Mouse (Mus musculus) thymus, postnatal 25 days (tissue): ENCODE results near the gene Trp53rkb.
A peak's percentile ranks its signal among the peaks of the same experiment; 100 is the strongest.

Experiments used
- DNase-seq: peaks from one replicate; pipeline ENCODE4 v3.0.0; 2022

Gene Trp53rkb

GRCm38 (mm10) chr2:166792355-166792754 lies at the start of gene Trp53rkb:
Trp53rkb (plus strand) TSS chr2:166792531.
- DNase-seq = no peak

GRCm38 (mm10) chr2:166743504-166743903 lies 48.8 kb upstream of the Trp53rkb start:
- DNase-seq = no peak

- DNase-seq = no peak
Measured at GRCm38 (mm10) chr2:166744433-166744832, 47.9 kb upstream of the Trp53rkb start.

GRCm38 (mm10) chr2:166745849-166746248 lies 46.5 kb upstream of the Trp53rkb start:
- peak; percentile 68 for DNase-seq

- DNase-seq = peak; percentile 32
Measured at GRCm38 (mm10) chr2:166746261-166746913, 45.9 kb upstream of the Trp53rkb start.

- no peak for DNase-seq
Measured at GRCm38 (mm10) chr2:166750620-166751191, 41.6 kb upstream of the Trp53rkb start.

GRCm38 (mm10) chr2:166754194-166754593 lies 38.1 kb upstream of the Trp53rkb start:
- DNase-seq = no peak

GRCm38 (mm10) chr2:166754760-166755159 lies 37.6 kb upstream of the Trp53rkb start:
- DNase-seq = no peak

GRCm38 (mm10) chr2:166757969-166758368 lies 34.4 kb upstream of the Trp53rkb start:
- DNase-seq = no peak

GRCm38 (mm10) chr2:166764051-166764450 lies 28.3 kb upstream of the Trp53rkb start:
- no peak for DNase-seq

GRCm38 (mm10) chr2:166767591-166767990 lies 24.7 kb upstream of the Trp53rkb start:
- DNase-seq = no peak

GRCm38 (mm10) chr2:166771396-166771795 lies 20.9 kb upstream of the Trp53rkb start:
- DNase-seq = peak; percentile 31

- no peak for DNase-seq
Measured at GRCm38 (mm10) chr2:166773587-166773986, 18.7 kb upstream of the Trp53rkb start.

GRCm38 (mm10) chr2:166774275-166774674 lies 18.1 kb upstream of the Trp53rkb start:
- DNase-seq = no peak

GRCm38 (mm10) chr2:166775357-166775893 lies 16.9 kb upstream of the Trp53rkb start:
- peak; percentile 35 for DNase-seq

GRCm38 (mm10) chr2:166776272-166776671 lies 16.1 kb upstream of the Trp53rkb start:
- peak; percentile 89 for DNase-seq

GRCm38 (mm10) chr2:166779956-166780355 lies 12.4 kb upstream of the Trp53rkb start:
- DNase-seq = no peak

- peak; percentile 87 for DNase-seq
Measured at GRCm38 (mm10) chr2:166780980-166781578, 11.3 kb upstream of the Trp53rkb start.

- no peak for DNase-seq
Measured at GRCm38 (mm10) chr2:166784376-166784775, 8.0 kb upstream of the Trp53rkb start.

GRCm38 (mm10) chr2:166786353-166787004 lies 5.9 kb upstream of the Trp53rkb start:
- peak; percentile 90 for DNase-seq

GRCm38 (mm10) chr2:166791738-166792137 lies 593 bp upstream of the Trp53rkb start:
- no peak for DNase-seq

GRCm38 (mm10) chr2:166793542-166794214 lies 1.3 kb downstream of the Trp53rkb start:
- peak; percentile 88 for DNase-seq
